Mouse (Mus musculus) limb, embryonic 14.5 days (tissue): Measurements from ENCODE around the gene Lyrm9. TPM values are rescaled to one million over a fixed set of nuclear protein-coding genes. Genes with fewer than 3 reads are reported as not detected.

Source experiments
- ATAC-seq: fragments of 200-750 bp; cut with Nextera tagmentation; 2 replicates; pipeline ENCODE4 v1.8.0; 2017; ENCODE audit warnings: low read depth, moderate number of reproducible peaks, moderate TSS enrichment; ENCODE audit not compliant: low FRiP score
- DNase-seq: peaks from one replicate; pipeline ENCODE4 v3.0.0-alpha.2; 2015; ENCODE audit warnings: low spot score
- H3K27ac ChIP-seq: fragments of 300-500 bp; sonication (generic); replicated peaks from 2 replicates; pipeline ENCODE4 v1.5.1; 2014; ENCODE audit warnings: low read depth, mild to moderate bottlenecking, low read length, moderate library complexity, mixed read lengths
- H3K27me3 ChIP-seq: fragments of 300-500 bp; sonication (generic); 2 replicates; pipeline ENCODE4 v1.6.1; 2014; ENCODE audit warnings: low read length, mixed read lengths; ENCODE audit not compliant: control insufficient read depth, insufficient read depth
- H3K36me3 ChIP-seq: fragments of 300-500 bp; sonication (generic); 2 replicates; pipeline ENCODE4 v1.6.1; 2014; ENCODE audit warnings: mild to moderate bottlenecking, low read length, moderate library complexity, mixed read lengths; ENCODE audit not compliant: control insufficient read depth, insufficient read depth
- H3K4me1 ChIP-seq: fragments of 300-500 bp; sonication (generic); 2 replicates; pipeline ENCODE4 v1.6.1; 2014; ENCODE audit warnings: antibody characterized with exemption, low read length, mixed read lengths; ENCODE audit not compliant: control insufficient read depth, insufficient read depth
- H3K4me2 ChIP-seq: fragments of 300-500 bp; sonication (generic); replicated peaks from 2 replicates; pipeline ENCODE4 v1.6.1; 2014; ENCODE audit warnings: low read depth, mild to moderate bottlenecking, low read length, moderate library complexity; ENCODE audit not compliant: severe bottlenecking
- H3K4me3 ChIP-seq: fragments of 300-500 bp; sonication (generic); replicated peaks from 2 replicates; pipeline ENCODE4 v1.5.1; 2014; ENCODE audit warnings: low read length
- H3K9ac ChIP-seq: fragments of 300-500 bp; sonication (generic); 2 replicates; pipeline ENCODE4 v1.6.1; 2014; ENCODE audit warnings: mild to moderate bottlenecking, low read depth, low read length, moderate library complexity; ENCODE audit not compliant: severe bottlenecking
- H3K9me3 ChIP-seq: fragments of 300-500 bp; sonication (generic); 2 replicates; pipeline ENCODE4 v1.6.1; 2016; ENCODE audit warnings: low read length; ENCODE audit not compliant: control insufficient read depth
- POLR2A ChIP-seq: fragments of 200-500 bp; IDR thresholded peaks from 2 replicates; pipeline ENCODE4 v1.8.0; 2012; ENCODE audit warnings: inconsistent platforms, mild to moderate bottlenecking, moderate library complexity, borderline replicate concordance; ENCODE audit not compliant: insufficient read depth, insufficient read length; ENCODE audit errors: extremely low read depth
- WGBS: fragments of 180-500 bp; shearing (Covaris S2); extraction: QIAGEN DNeasy Blood & Tissue Kit; methylation state at CpG from one replicate; pipeline ENCODE4 v1.1.7; 2014; 5-methylcytosine and 5-hydroxymethylcytosine counted together
- polyA plus RNA-seq, 2 experiments: library from polyadenylated mRNA; depleted of rRNA in 1 of 2; stranded (reverse) in 1 of 2; unstranded in 1 of 2; fragments of >200 nt; fragmentation: Nextera tagmentation in 1 of 2; extraction: Ambion mirVana in 1 of 2; gene quantifications; 2 replicates each; pipeline versions ENCODE4 v1.2.1 to v1.2.3; 2012 to 2014

The Lyrm9 gene
- polyA plus RNA-seq, 2 experiments, result 10.1 to 15.1 TPM

DNA sequence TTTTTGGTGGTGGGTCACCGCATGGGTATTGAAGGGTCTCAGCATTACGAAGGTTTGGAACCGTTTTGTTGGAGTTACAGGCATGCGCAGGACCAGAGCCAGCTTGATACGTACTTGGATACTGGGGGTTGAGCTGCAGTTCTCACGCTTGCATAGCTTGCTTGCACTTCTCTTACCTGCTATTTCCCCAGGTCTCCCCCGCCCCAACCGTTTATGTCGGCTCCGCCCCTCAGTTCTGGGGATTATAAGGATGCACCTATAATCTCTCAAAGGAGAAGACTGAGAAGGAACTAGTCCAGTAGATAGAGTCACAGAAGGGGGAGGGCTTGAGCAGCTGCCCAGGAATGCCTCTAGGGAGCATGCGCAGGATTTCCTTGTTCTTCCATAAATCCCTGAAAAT lies 26.1 kb downstream of the Lyrm9 start:
- WGBS, result 76% methylated on average over 11 of the region's 11 CpGs
- no peaks in the 10 kb centered on the region for H3K27me3 ChIP-seq
- no peaks in the 10 kb centered on the region for H3K36me3 ChIP-seq
- H3K27ac ChIP-seq, result no peak overlapping the region
- no peak overlapping the region for H3K9ac ChIP-seq
- TF ChIP-seq POLR2A, result no peak
- no peak for ATAC-seq
- H3K4me3 ChIP-seq, result no peak overlapping the region
- DNase-seq, result no peak
- no peaks in the 10 kb centered on the region; the same call in 1 of the 2 replicates for H3K4me1 ChIP-seq
- H3K9me3 ChIP-seq, result no peaks in the 10 kb centered on the region
- no peak overlapping the region for H3K4me2 ChIP-seq

DNA sequence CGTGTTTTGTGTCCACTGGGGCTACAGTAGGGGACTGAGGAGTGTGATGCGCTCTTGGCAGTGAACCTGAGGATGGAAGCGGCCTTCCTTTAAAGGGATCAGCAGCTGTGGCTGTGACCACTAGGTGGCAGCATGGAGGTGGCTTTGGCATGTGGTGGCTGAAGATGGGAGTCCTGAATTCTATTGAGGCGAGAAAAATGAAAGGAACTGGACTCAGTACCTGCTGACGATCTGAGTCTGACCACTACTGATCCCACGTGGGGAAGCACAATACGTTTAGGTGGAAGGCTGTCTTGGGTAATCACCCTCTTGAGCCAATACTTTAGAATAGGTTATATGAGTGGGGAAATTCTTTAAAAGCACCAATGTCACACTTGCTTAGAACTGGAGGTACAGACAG lies 29.9 kb downstream of the Lyrm9 start:
- no peak overlapping the region for H3K4me3 ChIP-seq
- no peaks in the 10 kb centered on the region for H3K27me3 ChIP-seq
- WGBS, result 11% methylated on average over 7 of the region's 7 CpGs
- H3K27ac ChIP-seq, result no peak overlapping the region
- H3K4me1 ChIP-seq, result no peaks in the 10 kb centered on the region; the same call in 1 of the 2 replicates
- no peaks in the 10 kb centered on the region for H3K36me3 ChIP-seq
- no peak for ATAC-seq
- no peak overlapping the region for H3K4me2 ChIP-seq
- no peak overlapping the region for H3K9ac ChIP-seq
- TF ChIP-seq POLR2A, result no peak
- no peaks in the 10 kb centered on the region for H3K9me3 ChIP-seq
- peak; percentile 75 for DNase-seq

GRCm38 (mm10) chr11:78857611-78858010 lies 31.2 kb downstream of the Lyrm9 start:
- Histone ChIP-seq H3K4me3 (no peak overlapping the region), H3K9me3 (no peaks in the 10 kb centered on the region), H3K36me3 (no peaks in the 10 kb centered on the region), H3K4me2 (no peak overlapping the region), H3K27ac (no peak overlapping the region), H3K4me1 (no peaks in the 10 kb centered on the region), H3K9ac (no peak overlapping the region), H3K27me3 (no peaks in the 10 kb centered on the region)
- DNase-seq (no peak), ATAC-seq (no peak)
- no peak for TF ChIP-seq POLR2A
- 13% methylated on average over 3 of the region's 3 CpGs for WGBS

GRCm38 (mm10) chr11:78863898-78864297 lies 37.5 kb downstream of the Lyrm9 start:
- Histone ChIP-seq H3K4me2 (no peak overlapping the region), H3K27me3 (no peaks in the 10 kb centered on the region), H3K9ac (no peak overlapping the region), H3K27ac (no peak overlapping the region), H3K36me3 (no peaks in the 10 kb centered on the region), H3K9me3 (no peaks in the 10 kb centered on the region), H3K4me3 (no peak overlapping the region), H3K4me1 (no peaks in the 10 kb centered on the region)
- WGBS, result 94% methylated on average over 4 of the region's 4 CpGs
- ATAC-seq (no peak), DNase-seq (no peak)
- no peak for TF ChIP-seq POLR2A

GRCm38 (mm10) chr11:78864567-78865278 lies 38.3 kb downstream of the Lyrm9 start:
- H3K36me3 ChIP-seq, result no peaks in the 10 kb centered on the region
- 74% methylated on average over 5 of the region's 5 CpGs for WGBS
- no peak overlapping the region for H3K27ac ChIP-seq
- no peak overlapping the region for H3K4me3 ChIP-seq
- ATAC-seq (no peak), DNase-seq (no peak)
- TF ChIP-seq POLR2A, result no peak
- H3K9me3 ChIP-seq, result no peaks in the 10 kb centered on the region
- H3K27me3 ChIP-seq, result no peaks in the 10 kb centered on the region
- no peak overlapping the region for H3K9ac ChIP-seq
- H3K4me1 ChIP-seq, result no peaks in the 10 kb centered on the region
- no peak overlapping the region for H3K4me2 ChIP-seq

- TF ChIP-seq POLR2A, result no peak
- Histone ChIP-seq H3K4me1 (no peaks in the 10 kb centered on the region), H3K9ac (no peak overlapping the region), H3K27me3 (no peaks in the 10 kb centered on the region), H3K4me3 (no peak overlapping the region), H3K9me3 (no peaks in the 10 kb centered on the region), H3K36me3 (no peaks in the 10 kb centered on the region), H3K27ac (no peak overlapping the region), H3K4me2 (no peak overlapping the region)
- DNase-seq (no peak), ATAC-seq (no peak)
- WGBS, result 85% methylated on average over 2 of the region's 2 CpGs
Observed at GRCm38 (mm10) chr11:78865314-78865713, 38.9 kb downstream of the Lyrm9 start.
